Mouse (Mus musculus): Measurements from ENCODE around the gene Notch3. TPM values are rescaled to one million over a fixed set of nuclear protein-coding genes. Genes with fewer than 3 reads are reported as not detected.
A peak's percentile ranks its signal among the peaks of the same experiment; 100 is the strongest.

Gene Notch3
- total RNA-seq, 2 experiments from 2014 or later = 7.0 to 8.2 TPM

DNA sequence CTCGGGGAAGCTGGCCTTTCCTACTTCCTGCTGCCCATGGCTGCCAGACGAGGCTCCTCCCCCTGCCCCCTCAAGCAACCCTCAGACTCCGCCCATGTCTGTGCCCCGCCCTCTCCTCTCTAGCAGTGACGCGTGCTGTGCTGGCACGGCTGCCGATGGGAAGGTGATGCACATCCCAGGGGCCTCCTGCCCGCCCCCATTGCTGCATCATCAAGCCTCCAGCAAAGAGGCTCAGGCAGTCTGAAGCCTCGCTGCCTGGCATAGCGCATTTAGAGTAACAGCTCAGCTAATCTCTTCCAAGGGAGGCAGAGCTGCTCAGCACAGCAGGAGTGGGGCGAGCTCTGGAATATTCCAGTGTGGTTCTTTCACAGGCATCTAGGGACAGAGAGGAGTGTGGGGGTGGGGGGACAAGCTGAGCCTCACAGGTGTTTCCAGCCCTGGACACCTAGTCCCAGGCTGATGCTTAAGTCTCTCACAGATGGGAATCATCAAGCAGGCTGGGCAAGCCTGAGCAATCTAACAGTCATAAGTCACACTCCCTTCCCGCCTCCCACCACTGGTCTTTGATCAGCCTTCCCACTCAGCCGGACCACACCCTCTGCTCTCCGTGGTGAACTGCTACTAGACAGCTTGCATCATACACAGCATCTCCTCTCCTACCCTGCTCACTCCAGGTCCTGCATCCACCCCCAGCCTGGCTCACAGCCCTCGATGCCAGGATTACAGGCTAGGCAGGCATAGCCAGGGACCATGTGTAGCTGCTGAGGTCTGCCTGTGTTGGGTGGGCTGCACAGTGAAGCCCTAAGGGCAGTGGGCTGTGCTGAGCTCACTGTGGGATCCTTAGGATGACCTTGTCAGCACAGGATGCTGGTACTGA, 75.0 kb downstream of the Notch3 start:
- DNase-seq = peak; percentile 59 to 60

DNA sequence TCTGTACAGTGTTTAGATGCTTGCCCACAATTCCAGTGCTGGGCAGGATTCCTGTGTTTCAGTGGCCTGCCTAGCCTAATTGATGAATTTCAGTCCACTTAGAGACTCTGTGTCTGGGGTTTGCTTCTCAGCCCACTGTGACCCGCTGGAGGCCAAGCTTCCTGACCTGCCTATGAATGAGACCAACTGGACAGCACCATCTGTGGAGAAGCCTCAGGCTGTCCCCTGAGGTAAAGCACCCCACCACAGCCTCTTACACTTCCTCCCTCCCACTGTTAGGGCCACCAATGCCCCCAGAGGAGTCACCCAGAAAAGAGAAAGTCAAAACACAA, 75.7 kb downstream of the Notch3 start:
- DNase-seq = peak in 1 of 2 experiments; percentile 15

DNA sequence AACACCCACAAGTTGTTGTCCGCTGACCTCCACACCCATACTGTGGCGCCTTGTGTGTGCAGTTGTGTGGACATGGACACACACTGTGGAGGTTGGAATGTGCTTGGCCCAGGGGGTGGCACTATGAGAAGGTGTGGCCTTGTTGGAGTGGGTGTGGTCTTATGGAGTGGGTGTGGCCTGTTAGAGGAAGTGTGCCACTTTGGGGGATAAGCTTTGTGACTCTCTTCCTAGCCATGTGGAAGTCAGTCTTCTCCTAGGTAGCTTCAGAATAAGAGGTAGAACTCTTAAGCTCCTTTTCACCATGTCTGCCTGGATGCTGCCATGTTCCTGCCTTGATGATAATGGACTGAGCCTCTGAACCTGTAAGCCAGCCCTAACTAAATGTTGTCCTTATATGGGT, 79.6 kb downstream of the Notch3 start:
- DNase-seq = no peak

DNA sequence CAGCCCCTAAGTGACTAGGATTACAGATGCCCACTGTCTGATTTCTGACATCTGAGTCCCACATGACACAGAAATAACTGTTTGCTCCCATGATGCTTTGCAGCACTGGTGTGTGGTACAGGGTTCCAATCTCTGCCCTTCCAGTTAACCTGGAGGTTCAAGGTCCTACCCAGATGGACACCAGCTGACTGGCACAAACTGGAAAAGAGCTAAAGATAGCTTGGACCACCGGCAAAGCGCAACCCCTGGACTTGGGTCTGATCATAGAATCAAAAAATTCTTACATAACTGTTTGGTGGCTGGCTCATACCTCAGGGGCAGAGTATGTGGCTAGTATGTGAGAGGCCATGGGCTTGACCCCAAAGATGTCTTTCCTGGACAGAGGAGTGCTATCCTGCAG, 83.3 kb downstream of the Notch3 start:
- DNase-seq = no peak

DNA sequence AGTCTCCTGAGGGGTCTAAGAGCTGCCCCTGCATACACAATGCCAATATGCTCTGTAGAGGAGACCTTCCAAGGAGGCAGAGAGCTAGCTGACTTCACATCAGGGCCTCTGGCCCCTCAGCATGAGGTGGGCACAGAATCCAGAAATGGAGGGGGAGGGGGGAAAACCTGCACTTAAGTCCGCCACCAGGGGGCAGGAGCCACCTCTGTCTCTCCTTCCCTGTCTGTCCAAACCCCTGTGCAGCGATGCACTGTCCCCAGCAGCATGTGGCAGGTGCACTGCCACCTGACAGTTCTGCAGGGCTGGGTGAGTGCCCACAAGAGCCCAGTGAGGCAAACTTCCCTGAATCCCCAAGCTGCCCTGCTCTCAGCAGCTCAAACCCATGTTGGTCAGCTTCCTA, 91.5 kb downstream of the Notch3 start:
- DNase-seq = peak; percentile 21 to 25

DNA sequence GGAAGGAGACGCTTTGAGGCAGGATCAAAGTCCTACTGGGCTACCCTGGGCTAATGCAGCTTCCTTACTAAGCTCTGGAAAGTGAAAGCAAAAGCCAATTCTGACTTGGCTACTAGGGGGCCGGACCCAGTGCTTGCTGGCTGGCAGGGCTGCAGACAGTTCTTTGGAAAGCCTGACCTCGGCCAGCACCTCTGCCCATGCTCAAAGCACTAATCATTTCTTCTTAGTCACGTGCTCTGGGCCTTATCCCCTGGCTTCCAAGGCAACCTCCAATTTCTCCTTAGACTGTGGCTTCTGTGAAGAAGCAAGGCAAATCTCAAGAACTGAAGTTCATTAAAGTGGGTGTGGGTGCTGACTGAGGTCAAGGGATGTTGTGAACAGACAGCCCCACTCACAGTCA, 92.0 kb downstream of the Notch3 start:
- DNase-seq = no peak

DNA sequence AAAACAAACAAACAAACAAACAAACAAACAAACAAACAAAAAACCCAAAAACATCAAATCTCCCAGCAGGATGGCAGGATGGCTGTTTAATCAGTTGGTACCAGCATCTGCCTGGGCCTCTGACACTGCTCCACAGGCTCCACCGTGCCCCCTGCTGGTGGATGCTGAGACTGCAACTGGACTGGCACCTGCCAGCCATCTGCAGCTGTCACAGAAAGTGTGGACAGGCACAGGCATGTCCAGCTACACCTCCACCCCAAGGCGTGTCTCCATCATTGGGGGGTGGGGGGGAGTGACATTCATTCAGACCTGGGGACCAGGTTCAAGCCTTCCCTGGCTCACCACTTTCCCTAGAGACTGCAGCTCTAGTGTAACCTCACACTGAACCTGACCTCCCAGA, 93.3 kb downstream of the Notch3 start:
- DNase-seq = peak; percentile 80 to 83

Other genes with a start within 250 kb of the Notch3 start
- gene Rrp1b, start 130.8 kb downstream of the Notch3 start, total RNA-seq (2021) = 10 to 100 TPM; 17.4 to 19.0 TPM
- 1 to 10 TPM in 1 of 2 experiments, under 1 TPM in 1; 0.43 to 1.3 TPM for gene Hsf2bp, start 130.5 kb downstream of the Notch3 start, total RNA-seq (2021)
- under 1 TPM; 0.23 to 0.75 TPM for gene Ephx3, start 22.7 kb upstream of the Notch3 start, total RNA-seq (2021)
- gene Brd4, start 117.9 kb upstream of the Notch3 start, total RNA-seq (2021) = 100 to 1,000 TPM; 107 to 127 TPM
- 100 to 1,000 TPM in 1 of 2 experiments, 10 to 100 TPM in 1; 89.0 to 107 TPM for gene Akap8, start 154.4 kb upstream of the Notch3 start, total RNA-seq (2021)
- 100 to 1,000 TPM; 203 to 228 TPM for gene Akap8l, start 183.8 kb upstream of the Notch3 start, total RNA-seq (2021)
- gene Wiz, start 222.6 kb upstream of the Notch3 start, total RNA-seq (2021) = 10 to 100 TPM; 48.8 to 49.4 TPM
- gene Rasal3, start 236.7 kb upstream of the Notch3 start, total RNA-seq (2021) = 1 to 10 TPM; 2.8 to 3.6 TPM